Mouse (Mus musculus) lung, embryonic 15.5 days (tissue): ENCODE measurements at regions not wholly inside any gene's neighbourhood (a gene's known extent, or its start where the extent isn't known, plus 50 kb on each side); places are given as distances from the start of the nearest gene placed in this dataset.
A peak's percentile ranks its signal among the peaks of the same experiment; 100 is the strongest.

Source experiments
- ATAC-seq: fragments of 200-750 bp; cut with Nextera tagmentation; 2 replicates; pipeline ENCODE4 v1.8.0; 2017; ENCODE audit warnings: moderate number of reproducible peaks, borderline replicate concordance; ENCODE audit not compliant: low FRiP score, low TSS enrichment; ENCODE audit errors: extremely low read depth
- H3K27ac ChIP-seq: fragments of 300-500 bp; sonication (generic); 2 replicates; pipeline ENCODE4 v1.5.1; 2015; ENCODE audit warnings: moderate library complexity, mild to moderate bottlenecking, inconsistent platforms
- H3K27me3 ChIP-seq: fragments of 300-500 bp; sonication (generic); 2 replicates; pipeline ENCODE4 v1.6.1; 2015; ENCODE audit warnings: inconsistent platforms
- H3K36me3 ChIP-seq: fragments of 300-500 bp; sonication (generic); 2 replicates; pipeline ENCODE4 v1.6.1; 2015; ENCODE audit warnings: inconsistent platforms
- H3K4me1 ChIP-seq: fragments of 300-500 bp; sonication (generic); 2 replicates; pipeline ENCODE4 v1.6.1; 2015; ENCODE audit warnings: inconsistent platforms
- H3K4me2 ChIP-seq: fragments of 300-500 bp; sonication (generic); 2 replicates; pipeline ENCODE4 v1.6.1; 2015; ENCODE audit warnings: inconsistent platforms, mild to moderate bottlenecking, moderate library complexity
- H3K4me3 ChIP-seq: fragments of 300-500 bp; sonication (generic); 2 replicates; pipeline ENCODE4 v1.5.1; 2015; ENCODE audit warnings: mild to moderate bottlenecking, inconsistent platforms
- H3K9ac ChIP-seq: fragments of 300-500 bp; sonication (generic); 2 replicates; pipeline ENCODE4 v1.6.1; 2015; ENCODE audit warnings: inconsistent platforms
- H3K9me3 ChIP-seq: fragments of 300-500 bp; sonication (generic); 2 replicates; pipeline ENCODE4 v1.6.1; 2016; ENCODE audit warnings: inconsistent platforms
- WGBS: fragments of 180-500 bp; shearing (Covaris S2); methylation state at CpG from one replicate; pipeline ENCODE4 v1.1.7; 2015; 5-methylcytosine and 5-hydroxymethylcytosine counted together

GRCm38 (mm10) chr2:8628007-8628406 lies 1118.6 kb upstream of the Celf2 start:
- no peak for ATAC-seq
- Histone ChIP-seq H3K9me3 (no peaks in the 10 kb centered on the region), H3K9ac (no peak overlapping the region), H3K4me2 (no peak overlapping the region), H3K4me3 (no peak overlapping the region), H3K27ac (no peak overlapping the region), H3K4me1 (no peaks in the 10 kb centered on the region), H3K27me3 (no peaks in the 10 kb centered on the region), H3K36me3 (no peaks in the 10 kb centered on the region)
- WGBS: 62% methylated on average over 1 of the region's 1 CpGs

DNA sequence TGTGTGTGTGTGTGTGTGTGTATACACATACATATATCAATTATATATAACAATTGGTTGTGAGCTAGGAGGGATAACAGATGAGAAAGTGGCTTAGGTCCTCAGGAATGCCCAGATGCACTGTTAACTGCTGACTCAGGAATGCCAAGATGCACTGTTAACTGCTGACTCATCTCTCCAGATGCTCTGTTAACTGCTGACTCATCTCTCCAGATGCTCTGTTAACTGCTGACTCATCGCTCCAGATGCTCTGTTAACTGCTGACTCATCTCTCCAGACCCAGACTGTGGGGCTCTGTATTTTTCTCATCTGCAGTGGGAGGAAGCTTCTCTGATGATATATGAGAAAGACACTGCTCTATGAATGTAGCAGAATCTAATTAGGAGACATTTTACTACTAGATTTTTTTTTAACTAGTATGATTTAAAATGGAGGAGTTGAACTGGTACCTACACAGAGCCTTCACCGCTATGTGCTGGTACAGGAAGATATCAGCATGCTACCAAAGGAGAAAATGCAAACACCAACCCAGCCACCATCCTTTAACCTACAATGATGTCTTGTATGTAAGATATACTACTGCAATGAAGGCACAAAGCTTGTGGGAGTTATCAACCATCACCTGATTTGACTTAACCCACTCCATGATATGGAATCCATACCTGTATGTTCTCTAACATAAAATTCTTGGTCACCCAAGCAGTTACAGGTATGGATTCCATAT lies 1119.3 kb upstream of the Celf2 start:
- Histone ChIP-seq H3K9ac (no peak overlapping the region), H3K9me3 (no peaks in the 10 kb centered on the region), H3K27me3 (no peaks in the 10 kb centered on the region), H3K4me2 (no peak overlapping the region), H3K4me1 (no peaks in the 10 kb centered on the region), H3K4me3 (no peak overlapping the region), H3K36me3 (no peaks in the 10 kb centered on the region), H3K27ac (no peak overlapping the region)
- WGBS: 92% methylated on average over 2 of the region's 2 CpGs
- ATAC-seq: no peak

DNA sequence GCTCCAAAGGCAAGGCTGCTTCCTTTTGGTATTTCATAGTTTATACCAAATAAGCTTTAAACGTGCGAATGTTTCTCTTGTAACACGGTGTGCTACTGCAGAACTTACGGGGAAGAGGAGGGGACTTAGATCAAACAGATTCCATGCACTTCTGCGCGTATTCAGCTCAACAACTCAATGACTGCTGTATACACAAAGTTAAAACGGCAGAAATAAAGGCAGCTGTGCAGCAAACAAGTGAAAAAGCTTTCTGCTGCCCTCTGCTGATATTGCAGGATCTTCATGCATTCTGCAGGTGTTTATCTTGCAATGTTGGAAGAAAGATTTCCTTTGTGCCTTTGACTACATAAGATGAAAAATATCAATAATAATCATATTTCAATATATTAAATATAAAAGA lies 1128.7 kb upstream of the Celf2 start:
- Histone ChIP-seq H3K27me3 (no peaks in the 10 kb centered on the region), H3K4me1 (no peaks in the 10 kb centered on the region), H3K36me3 (no peaks in the 10 kb centered on the region), H3K9ac (no peak overlapping the region), H3K4me2 (no peak overlapping the region), H3K9me3 (no peaks in the 10 kb centered on the region), H3K4me3 (no peak overlapping the region), H3K27ac (no peak overlapping the region)
- ATAC-seq: no peak
- WGBS: 10% methylated on average over 7 of the region's 7 CpGs

- Histone ChIP-seq H3K9ac (no peak overlapping the region), H3K27ac (no peak overlapping the region), H3K4me1 (no peaks in the 10 kb centered on the region), H3K4me2 (no peak overlapping the region), H3K36me3 (no peaks in the 10 kb centered on the region), H3K9me3 (no peaks in the 10 kb centered on the region), H3K4me3 (no peak overlapping the region), H3K27me3 (no peaks in the 10 kb centered on the region)
- 51% methylated on average over 3 of the region's 3 CpGs for WGBS
- no peak for ATAC-seq
These were observed 1129.9 kb upstream of the Celf2 start for GRCm38 (mm10) chr2:8639282-8639681.

GRCm38 (mm10) chr2:8645463-8645862 lies 1136.1 kb upstream of the Celf2 start:
- WGBS: 28% methylated on average over 1 of the region's 1 CpGs

GRCm38 (mm10) chr2:8660544-8660943 lies 1151.2 kb upstream of the Celf2 start:
- H3K4me2 ChIP-seq: no peak overlapping the region
- ATAC-seq: no peak
- H3K9me3 ChIP-seq: no peaks in the 10 kb centered on the region
- no peaks in the 10 kb centered on the region for H3K36me3 ChIP-seq
- H3K9ac ChIP-seq: no peak overlapping the region
- no peak overlapping the region for H3K27ac ChIP-seq
- H3K4me1 ChIP-seq: no peaks in the 10 kb centered on the region
- H3K27me3 ChIP-seq: no peaks in the 10 kb centered on the region
- no peak overlapping the region for H3K4me3 ChIP-seq
- WGBS: 80% methylated on average over 7 of the region's 7 CpGs

More at GRCm38 (mm10) chr2:8645463-8645862, 1136.1 kb upstream of the Celf2 start:
- Histone ChIP-seq H3K36me3 (no peaks in the 10 kb centered on the region), H3K4me2 (no peak overlapping the region), H3K9me3 (no peaks in the 10 kb centered on the region), H3K27ac (no peak overlapping the region), H3K9ac (no peak overlapping the region), H3K4me1 (no peaks in the 10 kb centered on the region), H3K4me3 (no peak overlapping the region), H3K27me3 (no peaks in the 10 kb centered on the region)
- no peak for ATAC-seq

DNA sequence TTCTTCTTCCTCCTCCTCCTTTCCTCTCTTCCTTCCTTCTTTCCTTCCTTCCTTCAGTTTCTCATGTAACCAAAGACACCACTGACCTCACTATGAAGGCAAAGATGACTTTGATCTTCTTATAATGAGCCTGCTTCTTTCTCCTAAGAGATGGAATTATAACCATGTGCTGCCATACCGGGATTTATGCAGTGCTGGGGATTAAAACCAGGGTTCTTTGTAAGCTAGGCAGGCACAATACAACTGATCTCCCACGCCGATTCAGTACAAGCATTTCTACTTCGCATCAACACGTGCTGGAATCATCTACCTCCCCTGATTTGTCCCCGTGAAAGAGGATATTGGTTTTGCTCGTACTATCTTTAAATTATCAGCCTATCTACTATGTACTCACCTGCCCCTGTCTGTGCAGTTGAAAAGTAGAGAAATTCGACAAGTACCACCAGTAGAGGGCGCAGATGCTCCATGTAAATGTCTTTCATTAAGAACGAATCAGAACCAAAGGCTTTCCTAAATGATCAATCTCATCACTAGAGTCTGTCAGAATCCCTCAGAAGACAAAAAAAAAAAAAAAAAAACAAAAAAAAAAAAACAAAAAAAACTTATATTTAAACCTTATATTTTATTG lies 1164.5 kb upstream of the Celf2 start:
- Histone ChIP-seq H3K9me3 (no peaks in the 10 kb centered on the region), H3K4me3 (no peak overlapping the region), H3K4me1 (no peaks in the 10 kb centered on the region), H3K27ac (no peak overlapping the region), H3K4me2 (no peak overlapping the region), H3K9ac (no peak overlapping the region), H3K36me3 (no peaks in the 10 kb centered on the region), H3K27me3 (no peaks in the 10 kb centered on the region)
- no peak for ATAC-seq
- WGBS: 17% methylated on average over 10 of the region's 10 CpGs

DNA sequence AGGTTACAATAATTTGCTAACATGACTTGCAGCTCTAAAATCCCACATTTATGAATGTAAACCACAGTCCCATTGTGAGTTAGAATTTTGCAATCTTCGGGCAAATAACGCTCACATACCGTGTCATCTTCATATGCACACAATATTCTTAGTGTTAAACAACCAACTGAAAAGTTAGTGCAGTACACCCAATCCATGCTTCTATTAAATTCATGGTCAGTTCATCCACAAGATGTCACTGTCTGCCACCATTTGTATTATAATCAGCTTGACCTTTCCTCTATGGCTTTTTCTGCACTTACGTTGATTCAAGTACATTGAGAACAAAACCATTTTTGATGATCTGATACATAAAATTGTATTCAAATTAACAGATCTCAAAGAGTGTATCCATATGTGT lies 1166.2 kb upstream of the Celf2 start:
- Histone ChIP-seq H3K36me3 (no peaks in the 10 kb centered on the region), H3K4me2 (no peak overlapping the region), H3K27ac (no peak overlapping the region), H3K4me3 (no peak overlapping the region), H3K9ac (no peak overlapping the region), H3K9me3 (no peaks in the 10 kb centered on the region), H3K27me3 (no peaks in the 10 kb centered on the region), H3K4me1 (no peaks in the 10 kb centered on the region)
- no peak for ATAC-seq
- 60% methylated on average over 4 of the region's 4 CpGs for WGBS

- no peak overlapping the region for H3K27ac ChIP-seq
- H3K4me2 ChIP-seq: no peak overlapping the region
- H3K9ac ChIP-seq: no peak overlapping the region
- WGBS: 3% methylated on average over 4 of the region's 4 CpGs
- no peaks in the 10 kb centered on the region for H3K36me3 ChIP-seq
- H3K9me3 ChIP-seq: no peaks in the 10 kb centered on the region
- ATAC-seq: no peak
- no peaks in the 10 kb centered on the region for H3K4me1 ChIP-seq
- no peak overlapping the region for H3K4me3 ChIP-seq
- H3K27me3 ChIP-seq: no peaks in the 10 kb centered on the region
These were observed 1167.2 kb upstream of the Celf2 start for GRCm38 (mm10) chr2:8676546-8676945.

- H3K27me3 ChIP-seq: no peaks in the 10 kb centered on the region
- WGBS: 21% methylated on average over 8 of the region's 8 CpGs
- H3K9ac ChIP-seq: no peak overlapping the region
- no peaks in the 10 kb centered on the region for H3K9me3 ChIP-seq
- no peak for ATAC-seq
- no peak overlapping the region for H3K4me2 ChIP-seq
- H3K36me3 ChIP-seq: no peaks in the 10 kb centered on the region
- H3K4me1 ChIP-seq: no peaks in the 10 kb centered on the region
- H3K4me3 ChIP-seq: no peak overlapping the region
- no peak overlapping the region for H3K27ac ChIP-seq
These were observed 1181.7 kb upstream of the Celf2 start for GRCm38 (mm10) chr2:8690846-8691643.

DNA sequence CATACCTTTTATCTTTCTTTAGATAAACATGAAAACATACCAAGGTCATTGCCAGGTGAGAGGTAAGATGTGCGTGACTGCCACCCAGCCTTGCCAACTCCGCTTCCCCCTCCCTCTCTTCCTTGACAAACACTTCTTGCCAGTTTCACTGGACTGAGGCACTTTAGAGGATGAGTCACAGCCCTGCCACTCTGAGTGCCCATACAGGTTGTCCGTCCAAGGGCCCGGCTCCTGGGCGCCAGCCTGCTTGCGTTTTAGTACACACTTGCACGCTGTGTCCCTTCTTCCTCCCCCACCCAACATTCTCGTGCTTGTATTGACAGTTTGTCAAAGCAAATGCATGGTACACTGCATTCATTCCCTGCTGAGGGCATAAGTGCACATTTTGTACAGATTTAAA lies 1151.7 kb upstream of the 4930412O13Rik start:
- no peak; the same call in 1 of the 2 replicates for ATAC-seq
- H3K36me3 ChIP-seq: no peaks in the 10 kb centered on the region
- 37% methylated on average over 8 of the region's 8 CpGs for WGBS
- H3K9ac ChIP-seq: no peak overlapping the region
- no peak overlapping the region for H3K27ac ChIP-seq
- H3K27me3 ChIP-seq: no peaks in the 10 kb centered on the region
- H3K4me3 ChIP-seq: no peak overlapping the region
- 0 out of 2 replicates have a peak overlapping the region, but pooled peaks have one; percentile 2 for H3K4me2 ChIP-seq
- peaks cover 9% of the 10 kb centered on the region; the same call in 1 of the 2 replicates for H3K4me1 ChIP-seq
- no peaks in the 10 kb centered on the region for H3K9me3 ChIP-seq

GRCm38 (mm10) chr2:8754142-8754541 lies 1126.9 kb upstream of the 4930412O13Rik start:
- Histone ChIP-seq H3K4me2 (no peak overlapping the region), H3K9ac (no peak overlapping the region), H3K4me1 (no peaks in the 10 kb centered on the region), H3K27ac (no peak overlapping the region), H3K4me3 (no peak overlapping the region), H3K9me3 (no peaks in the 10 kb centered on the region), H3K27me3 (no peaks in the 10 kb centered on the region), H3K36me3 (no peaks in the 10 kb centered on the region)
- ATAC-seq: no peak
- WGBS: 11% methylated on average over 1 of the region's 1 CpGs
